Mouse (Mus musculus): ENCODE measurements around the gene Ndfip2.

GRCm38 (mm10) chr14:105225790-105226189 lies 32.6 kb upstream of the Ndfip2 start:
- TF ChIP-seq EP300 (IDR thresholded peaks at IDR 0.05; ENCODE audit: low read depth) = no peak
- TF ChIP-seq CTCF (IDR thresholded peaks at IDR 0.05; ENCODE audit: low read depth) = no peak

All from heart, postnatal 0 days (tissue).